In genomic region chr11:118792916-118793638, GRCm38 (mm10) we compare ENCODE assay signal across 8 mouse cellular contexts.
A peak's percentile ranks its signal among the peaks of the same experiment; 100 is the strongest.
DNase-seq lines count a peak whose midpoint lies in the region; ATAC-seq and TF ChIP-seq lines count a peak whose summit lies in the region.

No protein-coding gene starts in this region.

- H3K9me3 ChIP-seq in midbrain, embryonic 16.5 days (replicated peaks; ENCODE audit: control insufficient read depth, low read length, poor library complexity, severe bottlenecking) = peaks cover 1% of the 10 kb centered on the region

- ATAC-seq in midbrain, embryonic 16.5 days = peak; percentile 75
- no peak for ATAC-seq in granulocyte monocyte progenitor cell, adult 5-6 weeks (replicated peaks; ENCODE audit: poor library complexity, severe bottlenecking)

- H3K4me2 ChIP-seq in midbrain, embryonic 16.5 days (ENCODE audit: low read length) = peak overlapping the region; percentile 12; the same call in 1 of the 2 replicates

- peak; percentile 59 for DNase-seq in layer of hippocampus, adult 11-12 months (ENCODE audit: low spot score)
- no peak for DNase-seq in layer of hippocampus, adult 18-20 months (ENCODE audit: low spot score in 2 of 2)
- DNase-seq in gastrocnemius, postnatal 25 days = peak; percentile 31
- DNase-seq in lung, postnatal 10 days = no peak
- no peak for DNase-seq in adrenal gland, postnatal 4 days (ENCODE audit: low spot score in 2 of 2)

- peak overlapping the region; percentile 60 for H3K9ac ChIP-seq in midbrain, embryonic 16.5 days (ENCODE audit: low read depth, low read length)

- TF ChIP-seq CTCF in cortical plate, adult 2 months (IDR thresholded peaks at IDR 0.05; ENCODE audit: extremely low read depth, insufficient read depth, low read length) = no peak

- H3K27ac ChIP-seq in cortical plate, adult 2 months (ENCODE audit: insufficient read depth, low read length) = peak overlapping the region; percentile 97
- peak overlapping the region; percentile 95 for H3K27ac ChIP-seq in midbrain, embryonic 16.5 days (ENCODE audit: low read length)

- 33% methylated on average over 10 of the region's 10 CpGs for WGBS in midbrain, embryonic 16.5 days

- no peaks in the 10 kb centered on the region for H3K36me3 ChIP-seq in midbrain, embryonic 16.5 days (ENCODE audit: control insufficient read depth, insufficient read depth, low read length)

- H3K4me3 ChIP-seq in cortical plate, adult 2 months (ENCODE audit: insufficient read depth, low read length) = no peak overlapping the region
- H3K4me3 ChIP-seq in midbrain, embryonic 16.5 days (ENCODE audit: low read depth, low read length) = no peak overlapping the region

- peaks cover 34% of the 10 kb centered on the region for H3K4me1 ChIP-seq in cortical plate, adult 2 months (ENCODE audit: control insufficient read depth, insufficient read depth, low read length)
- H3K4me1 ChIP-seq in midbrain, embryonic 16.5 days (ENCODE audit: control insufficient read depth, insufficient read depth, low read length) = peaks cover 50% of the 10 kb centered on the region

- no peak for TF ChIP-seq POLR2A in cortical plate, adult 2 months (IDR thresholded peaks at IDR 0.05; ENCODE audit: extremely low read depth, insufficient read depth, low read length)

- no peaks in the 10 kb centered on the region for H3K27me3 ChIP-seq in midbrain, embryonic 16.5 days (ENCODE audit: control insufficient read depth, insufficient read depth, low read depth, low read length)

Comparison
In these comparisons a context has a peak if more than half of its experiments do, and no peak if none do; other contexts are left out.
1. DNase-seq: peak in layer of hippocampus, adult 11-12 months (single experiment) and gastrocnemius, postnatal 25 days (single experiment); none in layer of hippocampus, adult 18-20 months (0 of 2), lung, postnatal 10 days (single experiment) and adrenal gland, postnatal 4 days (0 of 2).